Mouse (Mus musculus) heart, postnatal 0 days (tissue): ENCODE data around the gene Arhgap25.

Experiments
- CTCF ChIP-seq: IDR thresholded peaks from 2 replicates; pipeline ENCODE4 v1.5.1; 2016; ENCODE audit warnings: antibody characterized with exemption, control low read depth, low read depth
- EP300 ChIP-seq: IDR thresholded peaks from 2 replicates; pipeline ENCODE4 v1.6.1; 2016; ENCODE audit warnings: antibody characterized with exemption, low read depth

GRCm38 (mm10) chr6:87510999-87511398, 22.1 kb downstream of the Arhgap25 start:
- no peak for TF ChIP-seq CTCF
- no peak for TF ChIP-seq EP300
